In genomic region chr12:31391696-31392095, GRCm38 (mm10) we compare ENCODE assay signal across 19 mouse cellular contexts. TPM values are rescaled to one million over a fixed set of nuclear protein-coding genes. Genes with fewer than 3 reads are reported as not detected.
"Had no signal": no experiment of that assay in that cellular context is flagged by ENCODE, and none has a peak within 500 bp of the region (broad histone marks: within the 10 kb centered on the region; RNA-seq: fewer than 3 reads in every experiment).

No protein-coding gene starts in this region.

- H3K4me1 ChIP-seq: liver, embryonic 12.5 days; midbrain, embryonic 12.5 days; neural tube, embryonic 12.5 days had no signal

- H3K36me3 ChIP-seq: liver, embryonic 12.5 days; midbrain, embryonic 12.5 days; neural tube, embryonic 12.5 days had no signal

- H3K27me3 ChIP-seq: liver, embryonic 12.5 days; midbrain, embryonic 12.5 days; neural tube, embryonic 12.5 days had no signal

- H3K4me2 ChIP-seq: liver, embryonic 12.5 days; lung, embryonic 14.5 days; midbrain, embryonic 12.5 days; neural tube, embryonic 12.5 days had no signal

- DNase-seq: lung, adult 18-20 months; lung, embryonic 14.5 days; lung, postnatal 10 days; midbrain, embryonic 14.5 days; right cerebral cortex, postnatal 14 days; thymus, adult 2 months; thymus, postnatal 25 days; thymus, postnatal 4 days had no signal

- H3K4me3 ChIP-seq: liver, embryonic 12.5 days; midbrain, embryonic 12.5 days; neural tube, embryonic 12.5 days had no signal

- H3K9me3 ChIP-seq: liver, embryonic 12.5 days; midbrain, embryonic 12.5 days; neural tube, embryonic 12.5 days had no signal

- H3K27ac ChIP-seq: liver, embryonic 12.5 days; liver, embryonic 14.5 days; macrophage; midbrain, embryonic 12.5 days; neural tube, embryonic 12.5 days had no signal

- H3K9ac ChIP-seq: liver, embryonic 12.5 days; liver, embryonic 14.5 days; lung, embryonic 14.5 days; midbrain, embryonic 12.5 days; neural tube, embryonic 12.5 days had no signal

- ATAC-seq: liver, embryonic 12.5 days; midbrain, embryonic 16.5 days had no signal

RNA-seq across cellular contexts. Expression of gene Slc26a3, which starts 1.0 kb away (rescaled TPM):
- total RNA-seq: megakaryocyte progenitor cell, adult 5-6 weeks; megakaryocyte-erythroid progenitor cell, adult 5-6 weeks; monocyte, adult 5-6 weeks; neutrophil, adult 5-6 weeks had no signal
- polyA plus RNA-seq: liver, embryonic 12.5 days; lung, embryonic 14.5 days; macrophage; midbrain, embryonic 12.5 days; midbrain, embryonic 14.5 days; neural tube, embryonic 12.5 days; spleen, adult 2 months had no signal
